Mouse (Mus musculus) layer of hippocampus, postnatal 25 days (tissue): Measurements from ENCODE around the gene Cemip. TPM values are rescaled to one million over a fixed set of nuclear protein-coding genes. Genes with fewer than 3 reads are reported as not detected.

Experiments
- DNase-seq, 2 experiments: peaks; one replicate each; pipeline ENCODE4 v3.0.0; 2022; ENCODE audit warnings: mixed read lengths in 2 of 2, low spot score in 1 of 2; ENCODE audit errors: extremely low spot score in 1 of 2
- total RNA-seq, 2 experiments: library from RNA; stranded (reverse); gene quantifications; 2 replicates each; pipeline ENCODE4 v1.2.3; 2021

The Cemip gene
- total RNA-seq, 2 experiments from 2014 or later: 21.6 to 25.9 TPM

DNA sequence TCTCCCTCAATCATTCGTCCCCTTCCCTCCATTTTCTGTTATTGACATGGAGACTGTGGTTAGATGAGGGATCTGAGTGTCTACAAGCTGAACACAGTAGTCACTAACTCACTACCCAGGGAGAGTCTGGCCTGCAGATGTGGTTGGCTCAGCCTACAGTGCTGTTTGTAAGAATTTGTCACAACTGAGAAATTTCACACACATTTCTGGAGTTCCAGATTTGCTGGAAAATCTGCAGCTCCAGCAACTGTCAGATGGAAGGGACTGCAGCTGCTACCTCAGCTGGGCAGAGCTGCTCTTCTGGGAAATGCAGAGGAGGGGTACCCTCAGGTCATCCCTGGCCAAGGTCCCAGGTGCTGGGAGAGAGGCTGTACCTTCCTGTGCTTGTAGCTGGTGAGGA is 53.5 kb downstream of the Cemip start:
- no peak for DNase-seq

DNA sequence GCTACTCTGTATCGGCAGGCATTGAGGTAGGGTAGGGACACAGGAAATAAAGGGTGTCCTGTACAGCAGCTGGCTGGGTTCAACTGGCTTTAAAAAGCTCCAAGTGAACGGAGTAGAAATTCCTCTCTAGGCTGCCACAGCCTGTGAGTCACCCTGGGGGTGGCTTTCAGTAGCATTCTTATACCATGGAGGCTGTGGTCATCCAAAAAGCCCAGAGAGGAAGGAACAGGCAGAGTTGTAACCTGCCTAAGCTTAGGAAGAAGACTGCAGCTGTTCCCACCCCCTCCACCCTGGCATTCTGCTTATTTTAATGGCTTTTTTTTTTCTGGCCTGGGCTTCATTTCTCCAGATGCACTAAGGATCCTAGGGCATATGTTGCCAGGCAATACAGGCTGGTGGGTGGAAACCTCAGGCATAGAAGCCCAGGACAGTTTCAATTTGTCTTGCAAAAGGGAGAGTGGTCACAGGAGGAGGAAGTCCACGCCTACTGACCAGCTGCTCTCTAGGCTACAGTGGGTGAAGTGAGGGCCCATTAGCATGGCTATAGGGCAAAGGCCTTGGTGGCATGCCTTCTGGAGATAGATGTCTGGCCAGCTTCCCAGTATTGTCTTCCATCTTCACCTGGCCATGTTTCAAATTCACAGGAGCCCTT is 57.1 kb downstream of the Cemip start:
- DNase-seq: no peak

DNA sequence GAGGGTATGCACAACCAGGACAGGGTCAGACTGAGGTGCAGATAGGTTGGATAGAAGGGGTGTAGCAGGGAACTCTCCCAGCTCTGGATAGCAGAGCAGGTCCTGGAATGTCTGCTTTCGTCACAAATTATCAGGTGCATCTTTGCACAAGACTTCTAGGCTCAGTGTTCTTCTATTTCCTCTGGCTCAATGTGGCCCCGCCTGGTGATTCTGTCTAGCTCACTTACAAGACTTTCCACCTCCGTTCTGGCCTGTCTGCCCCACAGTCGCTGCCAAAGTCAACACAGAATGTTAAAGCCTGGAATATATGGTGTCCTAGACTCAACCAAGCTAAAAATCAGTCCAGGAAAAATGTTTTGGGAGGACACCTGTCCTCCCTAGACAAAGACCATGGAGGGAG is 57.9 kb downstream of the Cemip start:
- no peak for DNase-seq

DNA sequence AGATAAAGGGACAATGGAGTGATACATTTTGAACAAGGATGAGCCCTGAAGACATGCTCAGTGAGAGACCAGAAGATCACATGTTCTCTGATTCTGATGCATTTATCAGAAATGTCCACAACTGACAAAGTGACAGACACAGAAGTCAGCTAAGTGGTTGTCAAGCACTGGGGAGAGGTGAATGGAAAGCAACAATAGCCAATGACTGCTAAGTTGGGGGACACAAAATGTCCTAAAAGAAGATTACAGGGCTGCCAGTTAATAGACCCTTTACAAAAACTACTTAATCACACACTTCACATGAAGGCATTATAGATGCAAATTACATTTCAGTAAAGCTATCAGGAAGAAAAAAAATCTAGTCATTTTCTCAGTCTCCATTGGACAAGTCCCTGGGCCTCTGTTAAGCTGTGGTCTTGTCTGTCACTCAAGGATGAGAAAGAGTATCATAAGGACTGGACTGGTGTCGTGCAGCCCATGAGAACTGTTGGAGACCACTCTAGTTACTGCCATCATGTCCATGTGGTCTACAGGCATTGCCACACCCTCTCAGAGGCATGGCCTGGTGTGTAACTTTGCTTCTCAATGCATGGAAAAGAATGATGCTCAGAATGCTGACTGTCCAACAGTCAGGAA is 59.2 kb downstream of the Cemip start:
- no peak for DNase-seq

DNA sequence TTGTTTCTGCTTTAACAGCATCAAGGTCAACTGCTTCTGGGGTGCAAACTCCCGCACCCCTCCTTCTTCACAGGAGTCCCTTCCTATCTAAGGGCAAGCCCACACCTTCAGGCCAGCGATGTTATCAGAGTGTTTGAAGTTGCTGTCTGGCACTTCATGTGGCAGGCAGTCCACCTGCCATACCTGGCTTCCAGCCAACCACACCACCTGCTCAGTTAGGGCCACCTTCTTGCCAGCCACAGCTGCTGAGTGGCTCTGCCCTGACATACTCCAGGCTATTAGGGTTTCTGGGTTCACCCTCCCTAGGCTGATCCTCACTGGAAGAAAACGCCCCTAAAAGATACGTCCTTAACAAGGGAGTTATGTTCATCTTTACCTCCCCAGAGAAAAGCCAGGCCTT is 60.2 kb downstream of the Cemip start:
- DNase-seq: no peak

DNA sequence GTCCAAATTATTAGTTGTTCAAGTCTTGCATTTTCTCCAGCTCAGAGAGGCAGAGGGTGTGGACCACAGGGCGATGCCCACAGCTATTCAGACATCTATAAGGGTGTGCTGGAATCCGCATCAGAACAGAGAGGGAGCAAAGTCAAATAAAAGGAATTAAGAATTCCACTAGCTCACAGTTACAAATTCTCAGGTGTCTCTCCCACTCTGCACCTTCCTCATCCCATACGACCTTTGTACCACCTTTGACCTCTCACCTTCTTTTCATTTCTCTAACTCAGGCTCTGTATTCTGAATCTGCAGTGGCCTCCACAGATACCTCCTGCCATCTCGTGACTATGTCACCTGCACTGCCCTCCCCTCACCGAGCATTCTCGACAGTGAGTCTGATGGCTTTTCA is 62.8 kb downstream of the Cemip start:
- no peak for DNase-seq

DNA sequence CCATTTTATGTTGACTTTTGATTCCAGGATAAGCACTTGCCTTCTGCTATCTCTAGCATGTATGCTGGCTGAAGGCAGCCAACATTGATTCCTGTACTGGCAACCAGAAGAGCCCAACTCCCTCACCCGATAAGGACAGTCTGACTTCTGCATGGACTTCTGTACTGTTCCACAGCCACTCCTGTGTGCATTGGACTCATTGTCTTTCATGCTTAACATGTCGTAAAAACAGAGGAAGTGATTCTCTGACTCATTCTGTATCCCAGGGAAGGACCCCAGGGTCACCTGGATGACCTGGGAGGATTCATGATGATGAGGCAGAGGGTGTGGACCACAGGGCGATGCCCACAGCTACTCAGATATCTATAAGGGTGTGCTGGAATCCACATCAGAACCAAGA is 63.8 kb downstream of the Cemip start:
- DNase-seq: no peak

DNA sequence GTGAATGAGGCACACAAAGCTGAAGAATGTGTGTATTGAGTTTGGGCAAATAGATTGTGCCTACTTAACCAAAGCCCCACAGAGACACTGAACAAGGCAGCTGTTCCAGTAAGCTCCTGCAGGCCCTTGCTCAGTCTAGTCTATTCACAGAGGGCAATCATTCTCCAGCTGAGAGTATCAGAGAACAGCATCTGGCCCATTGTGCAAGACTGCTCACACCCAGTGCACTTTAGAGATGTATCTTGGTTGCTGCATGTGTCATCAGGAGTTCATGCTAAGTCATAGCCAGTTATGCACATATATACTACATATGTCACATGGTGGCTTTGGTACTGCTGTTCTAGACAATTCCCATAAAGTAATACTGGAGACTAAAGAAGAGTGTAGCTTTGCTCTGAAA is 66.9 kb downstream of the Cemip start:
- DNase-seq: no peak

DNA sequence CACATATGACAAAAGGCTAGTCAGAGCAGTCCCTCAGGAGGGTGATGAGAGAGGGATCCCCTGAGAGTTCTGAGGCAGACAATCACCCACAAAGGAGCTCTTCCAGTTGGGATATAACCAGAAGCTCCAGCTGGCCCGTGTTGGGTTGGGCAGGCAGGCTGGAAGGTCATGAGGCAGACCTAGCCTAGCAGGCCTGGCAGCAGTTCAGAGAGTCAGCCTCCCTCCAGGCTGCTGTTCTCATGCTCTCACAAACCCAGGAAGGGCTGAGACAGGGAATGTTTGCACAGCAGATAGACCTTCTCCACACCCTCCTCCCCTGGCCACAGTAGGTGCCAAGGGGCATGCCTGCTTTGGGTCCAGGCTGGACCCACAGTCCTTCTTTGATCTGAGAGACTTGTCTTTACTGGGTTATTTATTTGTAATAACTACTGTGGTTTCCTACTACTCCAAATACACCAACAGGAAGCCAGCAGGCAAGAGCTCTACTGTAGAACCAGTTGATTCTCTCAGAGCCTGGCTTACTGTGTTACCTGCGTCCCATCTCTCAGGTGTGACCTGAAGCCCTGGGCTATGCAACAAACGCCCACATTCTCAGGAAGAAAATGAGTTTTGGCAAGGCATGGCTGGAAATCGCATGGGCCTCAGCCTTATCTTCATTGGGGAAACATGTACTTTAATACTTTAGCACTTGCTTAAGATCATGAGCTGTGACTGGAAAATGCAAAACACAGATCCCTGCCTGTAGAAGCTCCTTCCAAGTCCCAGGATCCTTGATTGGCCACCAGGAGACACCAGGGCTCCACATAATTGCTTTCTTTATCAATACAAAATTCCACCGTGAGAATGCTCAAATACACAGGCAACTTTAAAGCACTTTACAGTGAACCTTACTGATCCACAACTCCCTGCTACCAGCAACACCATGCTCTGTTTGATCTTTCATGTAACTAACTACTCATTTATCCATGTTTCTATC is 67.7 kb downstream of the Cemip start:
- no peak for DNase-seq

DNA sequence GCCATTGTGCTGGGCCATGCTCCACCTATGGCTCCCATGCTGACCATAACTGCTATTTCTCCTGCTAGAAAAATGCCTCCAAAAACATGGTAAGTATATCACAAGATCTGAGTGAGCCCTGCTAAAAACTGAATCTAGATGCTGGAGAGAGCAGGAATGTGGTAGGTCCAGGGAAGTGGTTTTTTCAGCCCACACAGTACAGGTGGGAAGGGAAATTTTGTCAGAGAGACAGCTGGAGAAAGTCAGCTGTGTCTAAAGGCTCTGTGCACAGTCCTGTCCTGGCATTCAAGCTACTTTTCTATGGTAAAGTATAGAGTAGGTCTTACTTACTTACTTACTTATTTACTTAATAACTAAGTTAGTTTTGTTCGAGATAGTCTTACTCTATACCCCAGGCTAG is 71.3 kb downstream of the Cemip start:
- DNase-seq: no peak

DNA sequence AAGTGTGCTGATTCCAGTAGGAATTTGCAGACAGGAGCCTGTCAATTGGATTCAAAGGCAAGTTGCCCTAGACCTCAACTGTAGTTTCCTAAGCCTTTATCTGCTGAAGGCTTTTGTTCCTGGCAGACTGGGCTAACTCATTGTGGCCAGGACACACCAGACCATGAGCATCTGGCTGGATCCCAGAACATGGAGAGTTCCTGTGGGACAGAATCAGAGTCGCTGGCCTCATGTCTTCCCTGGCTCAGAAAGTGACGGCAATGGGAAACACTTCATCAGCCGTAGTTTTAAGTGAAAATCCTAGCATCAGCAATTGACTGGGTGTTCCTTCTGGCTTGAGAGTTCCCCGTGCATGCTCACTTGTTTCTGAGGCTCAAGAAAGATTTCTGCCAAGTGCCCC is 72.6 kb downstream of the Cemip start:
- no peak for DNase-seq

DNA sequence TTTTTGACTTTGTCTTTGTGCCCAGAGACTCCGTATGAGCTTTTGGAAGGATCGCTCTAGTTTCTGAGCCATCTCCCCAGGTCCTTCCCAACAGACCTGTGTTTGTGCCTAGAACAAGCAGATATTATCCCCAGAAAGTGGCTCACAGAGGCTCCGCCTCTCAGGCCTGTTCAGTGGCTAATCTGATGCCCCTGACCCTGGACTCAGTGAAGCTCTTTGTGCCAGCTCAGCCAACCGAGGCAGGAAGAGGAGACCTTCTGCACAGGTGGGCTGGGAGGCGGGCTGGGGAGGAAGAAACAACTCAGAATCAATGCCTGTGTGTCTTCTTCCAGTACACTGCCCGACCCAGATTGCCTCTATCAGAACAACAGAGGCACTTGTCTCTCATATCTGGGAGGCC is 81.9 kb downstream of the Cemip start:
- DNase-seq: no peak

DNA sequence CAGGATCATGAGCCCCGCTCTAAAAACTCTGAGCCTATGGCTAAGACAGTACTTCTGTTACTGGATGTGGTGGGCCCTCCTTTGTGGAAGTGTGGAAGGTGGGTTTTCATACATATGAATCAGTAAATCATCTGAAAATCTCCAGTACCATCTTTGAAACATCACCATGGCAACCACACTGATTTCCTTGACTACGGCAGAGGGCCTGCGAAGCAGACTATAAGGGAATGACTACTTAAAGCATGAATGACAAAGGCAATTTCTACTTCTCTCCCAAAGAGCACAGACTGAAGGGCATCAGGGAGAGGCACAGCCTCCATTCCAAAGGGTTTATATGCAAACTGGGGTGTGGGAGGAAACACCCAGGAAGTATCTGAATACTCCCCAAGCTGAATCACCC is 84.8 kb downstream of the Cemip start:
- DNase-seq: no peak

DNA sequence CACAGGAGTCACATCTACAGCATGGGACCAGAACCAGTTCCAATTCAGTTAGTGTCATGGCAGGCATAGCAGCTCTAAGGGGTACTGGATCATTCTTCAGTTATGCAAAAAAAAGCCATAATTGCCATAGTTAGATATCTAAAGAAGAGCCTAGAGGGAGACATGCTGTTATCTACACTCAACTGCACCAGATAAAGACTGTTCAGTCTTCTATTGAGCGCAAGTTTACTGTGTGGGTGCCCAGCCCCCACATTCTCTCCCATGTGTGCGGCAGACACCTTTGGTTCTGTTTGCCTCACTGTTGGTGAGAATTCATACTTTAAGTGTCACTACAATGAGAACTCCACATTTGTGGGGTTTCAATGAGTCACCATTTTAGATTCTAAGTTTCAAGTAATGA is 85.6 kb downstream of the Cemip start:
- DNase-seq: no peak

DNA sequence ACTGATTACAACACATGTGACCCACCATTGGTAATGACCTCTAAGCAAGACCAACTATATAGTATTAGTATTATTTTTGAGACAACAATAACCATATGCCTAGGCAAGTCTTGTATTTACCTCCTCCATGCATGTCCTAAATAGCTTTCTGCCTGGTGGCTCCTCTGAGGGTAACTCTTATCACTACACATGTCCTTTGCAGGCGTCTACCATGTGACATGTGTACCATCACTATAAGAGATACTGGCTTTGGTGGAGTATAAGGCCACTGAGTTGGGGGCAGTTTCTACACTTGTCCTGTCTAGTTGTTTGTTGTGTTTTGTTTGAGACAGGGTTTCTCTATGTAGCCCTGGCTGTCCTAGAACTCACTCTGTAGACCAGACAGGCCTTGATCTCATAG is 86.7 kb downstream of the Cemip start:
- DNase-seq: no peak

DNA sequence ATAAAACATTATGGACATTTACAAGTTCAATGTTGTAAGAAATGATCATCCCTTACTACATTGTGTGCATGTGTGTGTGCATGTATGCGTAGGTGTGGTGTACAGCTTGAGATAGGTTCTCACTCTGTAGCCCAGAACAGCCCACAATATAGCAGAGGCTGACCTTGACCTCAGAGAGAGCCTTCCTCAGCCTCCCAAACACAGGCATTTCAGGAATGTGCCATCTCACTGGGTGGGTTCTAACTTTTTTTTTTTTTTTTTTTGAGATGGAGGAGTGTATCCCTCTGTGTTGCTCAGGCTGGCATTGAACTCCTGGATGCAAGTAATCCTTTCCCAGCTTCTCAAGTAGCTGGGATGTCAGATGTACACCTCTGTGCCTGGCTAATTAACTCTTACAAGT is 92.0 kb downstream of the Cemip start:
- DNase-seq: no peak

DNA sequence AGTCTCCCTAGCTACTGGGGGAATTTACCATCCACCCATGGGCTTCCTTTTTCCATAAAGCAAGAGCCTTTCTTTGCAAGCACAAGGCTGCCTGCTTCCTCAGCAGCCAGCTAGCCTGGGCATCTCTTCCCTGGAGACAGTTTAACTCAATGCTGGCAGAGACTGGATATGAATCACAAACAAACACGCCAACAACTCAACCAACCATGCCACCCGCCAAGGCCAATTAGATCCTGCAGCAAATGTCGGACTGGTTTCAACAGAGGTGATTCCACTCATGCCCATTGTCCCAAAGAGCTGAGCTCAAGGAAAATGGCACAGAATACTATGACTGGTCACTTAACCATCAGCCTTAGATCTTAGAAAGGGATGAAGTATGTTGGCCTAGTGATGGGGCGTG is 97.0 kb downstream of the Cemip start:
- no peak for DNase-seq

DNA sequence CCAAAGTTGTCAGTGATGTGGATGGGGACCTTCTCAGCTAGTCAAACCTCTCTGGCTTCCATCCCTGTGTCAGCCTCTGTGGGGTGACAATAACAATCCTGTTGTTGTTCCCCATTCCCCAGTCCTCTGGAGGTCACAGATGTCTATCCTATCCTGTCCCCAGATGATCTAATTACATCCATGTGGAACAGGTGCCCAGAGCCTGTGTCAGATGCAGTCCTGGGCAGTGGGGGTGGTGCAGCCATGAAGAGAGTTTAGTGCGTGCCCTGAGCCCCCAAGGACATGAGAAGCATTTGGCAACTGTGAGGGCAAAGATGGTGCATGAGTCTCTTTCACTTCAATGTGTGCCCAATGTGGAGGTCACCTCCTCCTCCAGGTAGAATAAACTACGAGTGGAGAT is 100.6 kb downstream of the Cemip start:
- DNase-seq: no peak

DNA sequence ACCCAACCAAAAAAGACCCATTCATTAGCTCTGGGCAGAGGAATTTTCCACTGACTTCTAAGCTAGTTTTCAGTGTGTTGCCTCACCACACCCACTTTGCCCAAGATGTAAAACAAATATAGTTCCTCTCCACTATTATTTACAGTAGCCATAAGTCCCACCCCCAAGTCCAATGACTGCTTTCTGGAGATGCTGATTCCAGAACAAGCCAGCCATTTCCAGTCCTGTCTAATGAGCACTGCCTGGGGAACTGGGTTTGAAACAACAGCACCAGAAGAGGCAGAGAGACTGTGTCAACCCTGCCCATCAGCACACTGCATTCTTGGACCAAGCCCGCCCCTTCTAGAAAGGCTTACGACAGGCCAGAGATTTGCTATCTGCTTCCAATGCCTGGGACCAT is 103.7 kb downstream of the Cemip start:
- no peak for DNase-seq

DNA sequence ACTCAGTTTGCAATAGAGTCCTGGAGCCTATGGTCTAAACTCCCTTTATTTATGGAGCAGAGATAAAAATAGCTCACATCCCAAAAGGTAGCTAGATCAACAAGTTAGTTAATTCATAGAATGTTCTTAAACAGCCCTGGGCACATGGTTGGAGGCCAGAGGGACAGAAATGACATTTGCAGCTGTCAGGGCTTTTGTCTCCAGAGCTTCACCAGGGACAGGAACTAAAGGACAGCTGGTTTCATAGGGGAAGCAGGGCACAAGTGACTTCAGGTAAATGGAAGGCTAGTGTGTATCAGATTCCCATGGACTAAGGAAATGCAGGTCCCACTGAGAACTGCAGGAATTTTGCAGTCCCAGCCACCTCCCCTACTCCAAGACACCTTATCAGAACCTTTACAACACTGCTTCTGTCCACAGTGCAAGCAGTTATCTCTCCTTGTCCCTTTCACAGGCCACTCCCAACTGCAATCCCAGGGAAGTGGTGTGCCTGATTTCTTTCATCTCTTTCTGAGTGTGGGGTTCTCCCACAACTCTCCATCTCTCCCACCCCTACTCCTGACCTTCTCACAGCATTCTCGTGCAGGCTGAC is 107.3 kb downstream of the Cemip start:
- DNase-seq: no peak

DNA sequence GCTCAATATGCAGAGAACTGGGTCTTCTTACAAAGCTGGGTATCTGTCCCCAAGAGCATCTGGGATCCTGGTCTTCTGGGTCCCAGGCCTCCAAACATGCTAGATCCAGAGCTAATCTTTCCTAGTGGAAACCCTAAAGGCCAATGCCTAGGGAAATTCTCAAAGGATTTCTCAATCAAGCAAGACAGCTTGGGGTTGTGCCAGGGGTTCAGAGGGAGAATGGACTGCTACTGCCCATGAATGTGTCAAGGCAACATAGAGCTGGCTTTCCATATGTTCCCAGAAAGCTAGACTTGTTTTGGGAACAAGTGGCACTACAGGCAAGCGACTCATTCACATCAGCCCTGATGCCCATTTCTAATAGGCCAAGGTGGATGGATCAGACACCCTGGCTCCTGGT is 107.9 kb downstream of the Cemip start:
- no peak for DNase-seq
